Mouse (Mus musculus): Measurements from ENCODE around the gene Ccdc96. TPM values are rescaled to one million over a fixed set of nuclear protein-coding genes. Genes with fewer than 3 reads are reported as not detected.
A peak's percentile ranks its signal among the peaks of the same experiment; 100 is the strongest.

Ccdc96 gene
- 0.07 and 0.09 TPM in 2 replicates for polyA plus RNA-seq (2015; fragmentation: Nextera tagmentation; extraction: Ambion mirVana)

DNA sequence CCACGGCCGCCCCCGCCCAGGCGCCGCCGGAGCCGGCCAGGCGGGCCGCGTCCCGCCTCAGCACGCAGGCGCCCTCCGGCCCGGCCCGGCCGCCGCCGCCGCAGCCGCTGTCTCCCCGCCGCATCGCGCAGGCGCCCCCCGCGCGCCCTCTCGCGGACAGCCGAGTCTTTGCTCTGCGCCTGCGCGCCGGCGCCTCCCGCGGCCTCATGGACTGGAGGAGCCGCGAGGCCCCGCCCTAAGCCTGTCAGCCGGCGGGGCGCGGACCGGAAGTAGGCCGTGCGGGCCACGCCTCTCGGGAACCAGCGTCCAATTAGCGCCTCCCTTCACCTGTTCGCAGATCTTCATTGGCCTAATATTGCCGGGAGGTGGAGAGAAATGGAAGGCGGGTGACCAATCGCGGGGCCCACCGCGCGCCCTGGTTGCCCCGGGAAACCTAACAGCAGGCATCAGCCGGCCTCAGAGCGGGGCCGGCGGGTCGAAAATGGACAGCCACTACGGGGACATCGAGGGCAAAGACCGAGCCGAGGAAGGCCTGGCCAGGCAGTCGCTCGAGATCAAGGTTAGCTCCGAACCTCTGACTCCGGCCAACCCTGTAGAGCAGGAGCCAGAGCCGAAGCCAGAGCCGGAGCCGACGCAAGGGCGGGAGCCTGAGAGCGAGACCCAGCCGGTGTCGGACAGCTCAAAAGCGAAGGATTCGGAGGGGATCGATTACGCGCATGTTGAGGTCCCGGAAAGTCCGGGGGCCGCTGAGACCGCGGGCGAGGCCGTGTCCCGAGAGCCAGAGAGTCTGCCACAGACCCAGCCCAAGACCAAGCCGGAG lies at the start of gene Ccdc96, which contains the start of gene Tada2b:
Ccdc96 (plus strand) TSS at position 418 of the 820 bp plus-strand sequence.
Tada2b (minus strand) TSS at position 115 of the 820 bp plus-strand sequence.
- Histone ChIP-seq H3K4me1 (replicated peaks) (peaks cover 54% of the 10 kb centered on the region), H3K36me3 (replicated peaks) (no peaks in the 10 kb centered on the region), H3K4me2 (peak within 1 kb of the TSS; percentile 100), H3K9me3 (replicated peaks) (no peaks in the 10 kb centered on the region), H3K27me3 (peaks cover 35% of the 10 kb centered on the region), H3K9ac (peak within 1 kb of the TSS; percentile 98), H3K4me3 (replicated peaks) (peak within 1 kb of the TSS; percentile 93), H3K27ac (replicated peaks) (peak within 1 kb of the TSS; percentile 84)
- peak; percentile 97 for ATAC-seq (ENCODE audit: insufficient read depth)
- WGBS (ENCODE audit: insufficient replicate concordance), result under 1% methylated on average over 96 of the region's 97 CpGs

DNA sequence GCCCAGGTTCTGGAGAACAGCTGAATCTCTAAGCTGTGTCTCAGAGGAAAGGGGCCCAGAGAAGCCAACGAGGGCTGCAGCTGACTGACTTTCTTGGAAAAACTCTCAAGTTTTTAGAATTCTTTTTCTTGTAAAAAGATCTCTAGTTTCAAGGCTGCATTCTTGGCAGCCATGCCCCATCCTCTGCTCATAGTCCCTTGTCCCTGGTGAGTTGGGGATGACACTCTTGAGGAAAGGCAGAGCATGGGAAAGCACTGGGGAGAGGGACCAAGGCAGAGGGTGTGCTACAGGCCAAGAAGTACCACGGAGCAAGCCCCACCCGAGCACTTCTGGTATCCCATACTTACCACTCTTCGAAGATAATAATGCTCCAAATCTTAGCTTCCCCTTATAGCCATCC lies 47.5 kb upstream of the Ccdc96 start:
- no peak overlapping the region for H3K27ac ChIP-seq (replicated peaks)
- H3K9ac ChIP-seq, result no peak overlapping the region

DNA sequence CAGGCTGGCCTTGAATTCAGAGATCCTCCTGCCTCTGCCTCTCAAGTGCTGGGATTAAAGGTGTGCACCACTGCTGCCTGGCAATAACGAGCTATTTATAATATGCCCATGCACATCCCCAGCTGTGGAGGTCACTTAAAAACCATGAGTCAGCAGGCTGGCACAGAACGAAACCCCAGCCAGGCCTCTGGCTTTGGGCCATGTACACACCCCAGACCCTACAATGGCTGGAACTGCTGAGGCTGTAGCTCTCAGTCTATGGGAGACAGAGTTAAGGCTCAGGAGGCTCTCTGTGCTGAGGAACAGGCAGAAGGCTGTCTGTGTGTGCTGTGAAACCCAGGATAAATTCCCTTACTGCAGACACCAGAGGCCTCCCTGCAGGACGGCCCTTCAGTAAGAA lies 43.6 kb upstream of the Ccdc96 start:
- no peaks in the 10 kb centered on the region for H3K9me3 ChIP-seq (replicated peaks)
- H3K4me1 ChIP-seq (replicated peaks), result no peaks in the 10 kb centered on the region
- H3K27ac ChIP-seq (replicated peaks), result no peak overlapping the region
- H3K9ac ChIP-seq, result no peak overlapping the region
- no peak overlapping the region for H3K4me2 ChIP-seq
- WGBS (ENCODE audit: insufficient replicate concordance), result 43% methylated on average over 3 of the region's 3 CpGs
- no peak for ATAC-seq (ENCODE audit: insufficient read depth)
- H3K4me3 ChIP-seq (replicated peaks), result no peak overlapping the region
- H3K36me3 ChIP-seq (replicated peaks), result no peaks in the 10 kb centered on the region
- H3K27me3 ChIP-seq, result peaks cover 18% of the 10 kb centered on the region

More for the DNA sequence above, 47.5 kb upstream of the Ccdc96 start:
- Histone ChIP-seq H3K9me3 (replicated peaks) (no peaks in the 10 kb centered on the region), H3K4me2 (no peak overlapping the region), H3K36me3 (replicated peaks) (no peaks in the 10 kb centered on the region), H3K4me1 (replicated peaks) (no peaks in the 10 kb centered on the region), H3K4me3 (replicated peaks) (no peak overlapping the region), H3K27me3 (no peaks in the 10 kb centered on the region)
- 36% methylated on average over 4 of the region's 4 CpGs for WGBS (ENCODE audit: insufficient replicate concordance)
- ATAC-seq (ENCODE audit: insufficient read depth), result no peak

DNA sequence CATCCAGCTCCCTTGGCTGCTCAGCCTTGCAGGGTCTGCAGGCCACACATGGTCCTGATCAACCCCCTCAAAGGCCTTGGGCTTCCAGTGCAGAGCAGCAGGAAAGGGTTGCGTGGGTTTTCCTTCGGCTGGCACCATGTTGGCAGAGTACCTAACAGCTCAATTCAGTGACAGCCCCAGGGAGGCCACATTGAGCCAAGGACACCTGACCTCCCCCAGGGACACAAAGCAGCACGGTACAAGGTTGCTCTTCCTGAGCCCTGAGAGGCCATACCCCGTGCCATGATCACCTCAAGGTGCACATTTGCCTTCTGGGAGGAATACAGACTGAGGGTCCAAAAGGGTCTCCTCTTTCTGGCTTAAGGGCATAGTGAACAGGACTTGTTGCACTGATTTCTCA lies 39.8 kb upstream of the Ccdc96 start:
- Histone ChIP-seq H3K36me3 (replicated peaks) (no peaks in the 10 kb centered on the region), H3K9me3 (replicated peaks) (no peaks in the 10 kb centered on the region), H3K27me3 (peaks cover 29% of the 10 kb centered on the region), H3K4me3 (replicated peaks) (no peak overlapping the region), H3K4me1 (replicated peaks) (no peaks in the 10 kb centered on the region), H3K27ac (replicated peaks) (no peak overlapping the region), H3K4me2 (no peak overlapping the region), H3K9ac (no peak overlapping the region)
- ATAC-seq (ENCODE audit: insufficient read depth), result no peak
- WGBS (ENCODE audit: insufficient replicate concordance), result 34% methylated on average over 4 of the region's 4 CpGs

DNA sequence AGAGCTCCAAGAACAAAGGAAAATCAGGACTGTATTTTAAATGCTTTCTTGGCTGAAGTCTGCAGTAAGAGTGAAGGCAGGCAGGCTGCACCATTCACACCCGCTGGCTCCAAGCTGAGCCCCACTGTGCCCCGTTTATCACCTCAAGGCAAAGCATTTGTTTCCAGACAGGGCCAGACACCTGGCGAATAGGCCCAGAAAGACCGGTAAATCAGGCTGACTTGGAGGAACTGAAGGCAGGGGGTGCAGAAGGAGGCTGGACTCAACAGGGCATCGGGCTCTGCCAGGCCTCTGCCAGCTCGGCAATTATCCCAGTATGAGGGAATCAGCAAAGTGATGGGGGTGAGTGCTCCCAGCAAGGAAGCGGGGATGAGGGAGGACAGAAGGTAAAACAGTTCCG lies 39.4 kb upstream of the Ccdc96 start:
- no peak overlapping the region for H3K27ac ChIP-seq (replicated peaks)
- H3K36me3 ChIP-seq (replicated peaks), result no peaks in the 10 kb centered on the region
- H3K4me2 ChIP-seq, result no peak overlapping the region
- no peak overlapping the region for H3K9ac ChIP-seq
- no peaks in the 10 kb centered on the region for H3K4me1 ChIP-seq (replicated peaks)
- WGBS (ENCODE audit: insufficient replicate concordance), result 20% methylated on average over 8 of the region's 8 CpGs
- H3K27me3 ChIP-seq, result peaks cover 29% of the 10 kb centered on the region
- no peaks in the 10 kb centered on the region for H3K9me3 ChIP-seq (replicated peaks)
- H3K4me3 ChIP-seq (replicated peaks), result no peak overlapping the region
- ATAC-seq (ENCODE audit: insufficient read depth), result no peak

DNA sequence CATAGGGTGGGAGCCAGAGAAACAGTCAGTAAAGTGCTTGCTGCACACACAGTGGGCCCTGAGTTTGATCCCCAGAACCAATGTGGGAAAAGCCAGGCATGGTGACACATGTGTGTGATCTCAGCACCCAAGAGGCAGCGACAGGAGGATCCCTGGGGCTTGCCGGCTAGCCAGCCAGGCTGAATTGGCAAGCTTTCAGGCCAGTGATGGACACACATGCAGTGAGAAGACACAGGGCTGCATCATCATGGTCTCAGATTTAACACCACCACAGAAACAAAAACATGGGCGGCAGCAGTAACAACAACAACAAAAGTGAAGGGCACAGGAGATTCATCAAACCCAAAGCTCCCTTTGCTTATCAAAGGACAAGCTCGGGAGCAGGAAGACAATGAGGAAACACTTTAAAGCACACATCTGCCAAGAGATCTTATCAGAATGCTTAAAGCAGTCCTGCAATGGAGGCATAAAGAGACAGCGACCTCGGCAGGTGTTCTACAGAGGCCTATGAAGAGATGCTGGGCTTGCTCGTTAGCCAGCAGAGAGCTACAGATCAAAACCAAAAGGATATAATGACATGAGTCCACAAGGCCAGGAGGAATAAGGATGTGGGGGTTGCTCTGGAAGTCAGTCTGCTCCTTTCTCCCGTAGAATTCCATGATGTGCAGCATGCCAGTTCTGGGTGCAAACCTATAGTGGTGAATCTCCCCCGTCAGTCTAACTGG lies 38.1 kb upstream of the Ccdc96 start:
- 30% methylated on average over 9 of the region's 9 CpGs for WGBS (ENCODE audit: insufficient replicate concordance)
- H3K9me3 ChIP-seq (replicated peaks), result no peaks in the 10 kb centered on the region
- ATAC-seq (ENCODE audit: insufficient read depth), result no peak
- no peak overlapping the region for H3K4me3 ChIP-seq (replicated peaks)
- H3K4me1 ChIP-seq (replicated peaks), result no peaks in the 10 kb centered on the region
- H3K27ac ChIP-seq (replicated peaks), result no peak overlapping the region
- no peaks in the 10 kb centered on the region for H3K36me3 ChIP-seq (replicated peaks)
- H3K27me3 ChIP-seq, result peaks cover 29% of the 10 kb centered on the region
- H3K9ac ChIP-seq, result no peak overlapping the region
- H3K4me2 ChIP-seq, result no peak overlapping the region

DNA sequence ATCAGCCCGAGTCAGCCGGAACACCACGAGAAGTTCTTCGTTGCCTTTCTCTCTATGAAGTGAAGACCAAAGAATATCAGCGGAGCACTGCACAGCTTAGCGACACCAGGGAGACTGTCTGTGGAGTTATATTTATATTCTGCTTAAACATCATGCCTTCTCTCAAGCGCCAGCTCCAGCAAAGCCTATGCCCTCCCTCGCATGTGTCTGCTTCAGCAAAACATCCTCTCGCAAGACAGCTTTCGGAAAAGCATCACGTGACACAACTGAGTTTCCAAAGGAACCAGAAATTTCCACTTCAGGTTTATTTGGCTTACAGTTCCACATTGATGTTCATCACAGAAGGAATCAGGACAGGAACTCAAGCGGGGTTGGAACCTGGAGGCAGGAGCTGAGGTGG lies 36.5 kb upstream of the Ccdc96 start:
- Histone ChIP-seq H3K27me3 (peaks cover 29% of the 10 kb centered on the region), H3K4me2 (no peak overlapping the region), H3K36me3 (replicated peaks) (no peaks in the 10 kb centered on the region), H3K27ac (replicated peaks) (no peak overlapping the region), H3K9me3 (replicated peaks) (no peaks in the 10 kb centered on the region), H3K4me1 (replicated peaks) (no peaks in the 10 kb centered on the region), H3K4me3 (replicated peaks) (no peak overlapping the region), H3K9ac (no peak overlapping the region)
- 72% methylated on average over 12 of the region's 12 CpGs for WGBS (ENCODE audit: insufficient replicate concordance)
- no peak for ATAC-seq (ENCODE audit: insufficient read depth)

DNA sequence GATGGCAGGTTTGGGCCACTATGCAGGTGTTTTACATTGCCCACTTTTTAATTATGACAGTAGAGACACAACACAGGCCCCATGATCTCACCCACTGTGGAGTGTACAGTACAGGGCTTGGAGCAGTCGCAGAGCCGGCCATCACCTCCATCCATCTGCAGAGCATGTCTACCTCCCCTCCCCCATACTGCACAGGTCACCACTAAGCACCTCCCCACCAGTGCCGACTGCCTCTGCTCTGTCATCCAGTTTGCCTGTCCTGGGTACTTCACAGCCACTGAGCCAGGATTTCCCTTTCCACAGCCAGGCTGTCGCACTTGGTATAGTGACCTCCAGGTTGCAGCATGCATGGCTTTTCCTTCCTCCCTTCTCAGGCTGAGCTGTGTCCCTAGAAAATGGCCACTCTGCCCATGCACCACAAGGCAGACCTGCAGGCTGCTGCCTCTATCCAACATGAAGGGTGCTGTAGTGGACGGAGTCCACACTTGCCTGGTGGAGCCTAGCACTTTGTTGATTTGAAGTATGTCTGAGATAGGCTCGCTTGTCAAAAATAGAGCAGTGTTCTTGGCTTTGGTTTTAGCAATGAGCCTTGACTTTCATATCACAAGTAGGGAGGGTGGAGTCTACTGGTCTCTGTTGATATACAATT lies 34.6 kb upstream of the Ccdc96 start:
- Histone ChIP-seq H3K36me3 (replicated peaks) (no peaks in the 10 kb centered on the region), H3K4me3 (replicated peaks) (no peak overlapping the region), H3K4me2 (no peak overlapping the region), H3K27ac (replicated peaks) (no peak overlapping the region), H3K9me3 (replicated peaks) (no peaks in the 10 kb centered on the region), H3K27me3 (peaks cover 24% of the 10 kb centered on the region), H3K9ac (no peak overlapping the region), H3K4me1 (replicated peaks) (no peaks in the 10 kb centered on the region)
- no peak for ATAC-seq (ENCODE audit: insufficient read depth)
- 54% methylated on average over 6 of the region's 6 CpGs for WGBS (ENCODE audit: insufficient replicate concordance)

DNA sequence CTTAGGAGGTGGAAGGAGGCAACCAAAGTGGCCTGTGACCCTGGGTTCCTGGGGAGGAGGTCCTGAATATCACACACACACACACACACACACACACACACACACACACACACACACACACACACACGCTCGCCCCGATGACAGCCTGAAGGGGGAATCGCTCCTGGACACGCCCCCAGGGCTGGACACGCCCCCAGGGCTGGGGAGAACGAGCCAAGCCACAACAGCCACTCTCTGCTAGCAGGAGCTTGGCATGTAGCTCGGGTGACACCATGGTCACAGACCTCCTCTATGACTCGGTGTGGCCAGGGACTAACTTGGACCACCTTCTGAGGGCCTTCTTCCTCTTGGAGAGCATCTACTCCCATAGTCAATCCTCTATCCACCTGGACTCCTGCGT lies 33.3 kb upstream of the Ccdc96 start:
- no peak overlapping the region for H3K4me3 ChIP-seq (replicated peaks)
- no peak overlapping the region for H3K9ac ChIP-seq
- no peak overlapping the region for H3K27ac ChIP-seq (replicated peaks)
- no peak for ATAC-seq (ENCODE audit: insufficient read depth)
- no peaks in the 10 kb centered on the region for H3K4me1 ChIP-seq (replicated peaks)
- no peaks in the 10 kb centered on the region for H3K36me3 ChIP-seq (replicated peaks)
- WGBS (ENCODE audit: insufficient replicate concordance), result 12% methylated on average over 10 of the region's 10 CpGs
- H3K27me3 ChIP-seq, result peaks cover 11% of the 10 kb centered on the region
- H3K9me3 ChIP-seq (replicated peaks), result no peaks in the 10 kb centered on the region
- H3K4me2 ChIP-seq, result no peak overlapping the region

DNA sequence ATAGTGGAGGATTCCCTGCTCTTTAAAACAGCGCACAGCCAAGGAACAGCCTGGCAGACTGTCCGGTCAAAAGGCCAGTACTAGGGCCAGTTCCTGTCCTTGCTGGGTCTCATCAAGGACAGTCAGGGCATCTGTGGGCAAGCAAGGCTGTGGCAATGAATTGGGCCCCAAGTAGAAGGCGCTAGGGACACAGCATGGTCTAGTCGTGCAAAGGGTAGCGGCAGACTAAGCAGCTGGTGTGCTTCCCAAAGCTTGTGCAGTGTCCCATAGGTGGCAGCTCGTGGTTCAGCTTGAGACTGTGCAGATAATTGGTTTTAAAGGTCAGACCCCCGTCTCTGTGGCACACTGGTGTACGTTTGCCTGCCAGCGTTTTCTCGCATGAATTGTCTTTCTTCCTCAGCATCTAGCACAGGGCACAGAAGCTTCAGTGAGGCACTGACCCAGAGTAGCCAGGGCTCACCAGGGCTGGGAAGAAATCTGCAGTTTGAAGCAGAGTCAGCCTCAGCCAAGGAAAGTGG lies 32.5 kb upstream of the Ccdc96 start:
- WGBS (ENCODE audit: insufficient replicate concordance), result 56% methylated on average over 10 of the region's 10 CpGs
- Histone ChIP-seq H3K9me3 (replicated peaks) (no peaks in the 10 kb centered on the region), H3K27ac (replicated peaks) (no peak overlapping the region), H3K9ac (no peak overlapping the region), H3K4me1 (replicated peaks) (no peaks in the 10 kb centered on the region), H3K4me2 (no peak overlapping the region), H3K4me3 (replicated peaks) (no peak overlapping the region), H3K27me3 (peaks cover 9% of the 10 kb centered on the region), H3K36me3 (replicated peaks) (no peaks in the 10 kb centered on the region)
- ATAC-seq (ENCODE audit: insufficient read depth), result no peak

DNA sequence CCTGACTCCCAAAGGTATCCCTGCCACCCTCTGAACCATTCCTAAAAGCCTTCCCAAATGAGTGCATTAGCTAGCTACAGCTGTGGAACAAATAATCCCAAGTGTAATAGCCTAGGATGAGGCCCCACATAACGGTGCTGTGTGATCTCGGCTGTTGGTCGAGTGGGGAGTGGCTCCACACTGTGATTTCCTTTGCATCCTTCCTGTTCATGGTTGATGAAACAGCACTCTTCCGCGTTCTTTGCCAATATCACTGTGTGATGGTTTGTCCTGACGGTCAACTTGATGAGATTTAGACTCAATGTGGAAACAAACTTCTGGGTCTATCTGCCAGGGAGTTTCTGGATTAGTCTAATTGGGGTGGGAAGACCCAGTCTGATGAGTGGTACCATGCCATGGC lies 31.6 kb upstream of the Ccdc96 start:
- Histone ChIP-seq H3K4me2 (no peak overlapping the region), H3K4me3 (replicated peaks) (no peak overlapping the region)
- no peak for ATAC-seq (ENCODE audit: insufficient read depth)

More for the DNA sequence above, 31.6 kb upstream of the Ccdc96 start:
- Histone ChIP-seq H3K4me1 (replicated peaks) (no peaks in the 10 kb centered on the region), H3K9ac (no peak overlapping the region), H3K27me3 (peaks cover 13% of the 10 kb centered on the region; the same call in 1 of the 2 replicates), H3K27ac (replicated peaks) (no peak overlapping the region), H3K9me3 (replicated peaks) (no peaks in the 10 kb centered on the region), H3K36me3 (replicated peaks) (no peaks in the 10 kb centered on the region)
- WGBS (ENCODE audit: insufficient replicate concordance), result 48% methylated on average over 6 of the region's 6 CpGs
